Mouse (Mus musculus) CD4-positive, CD25-positive, alpha-beta regulatory T cell (primary cell): ENCODE measurements around the gene Sphkap. TPM values are rescaled to one million over a fixed set of nuclear protein-coding genes. Genes with fewer than 3 reads are reported as not detected.

Source experiments
- polyA plus RNA-seq: library from polyadenylated mRNA; unstranded; fragments of 100-300 nt; shearing (Covaris generic); gene quantifications from one replicate; pipeline ENCODE4 v1.2.1, GENCODE M21; 2017

The Sphkap gene
- polyA plus RNA-seq, result not detected

GRCm38 (mm10) chr1:83408021-83408464 is at the start of gene Sphkap:
Gene Sphkap, minus strand, starts transcription at chr1:83408200.

Other genes with a start within 250 kb of the Sphkap start
- 0.13 TPM for gene Daw1, start 248.4 kb downstream of the Sphkap start, polyA plus RNA-seq